Mouse (Mus musculus): ENCODE data around the gene Rbsn.

DNA sequence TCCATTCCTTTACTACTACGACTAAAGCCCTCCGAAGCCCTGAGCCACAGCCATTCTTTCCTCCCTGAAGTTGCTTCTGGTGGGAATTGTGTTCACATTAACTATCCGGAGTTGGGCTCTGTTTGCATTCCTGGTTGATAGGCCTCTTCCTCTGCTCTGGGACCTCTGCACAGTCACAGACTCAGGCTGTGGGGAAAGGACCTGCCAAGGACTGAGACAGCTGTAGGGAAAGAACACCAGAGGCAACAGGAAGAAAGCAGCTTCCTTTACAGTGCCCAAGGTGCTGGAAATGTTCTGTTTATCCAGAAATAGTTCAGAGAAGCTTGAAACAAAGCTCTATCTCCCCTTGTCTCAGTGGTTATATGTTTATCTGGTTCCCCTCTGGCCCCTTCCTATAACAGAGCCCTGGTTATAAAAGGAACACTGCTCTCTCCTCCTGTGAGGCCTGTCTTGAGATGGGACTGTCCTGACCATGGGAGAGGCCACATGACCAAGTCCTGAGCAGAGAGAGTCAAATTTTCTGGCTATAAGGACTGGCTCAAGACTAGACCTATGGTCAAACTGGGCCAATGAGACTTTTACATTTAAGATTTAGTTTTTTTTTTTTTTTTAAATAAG is 38.6 kb upstream of the Rbsn start:
- TF ChIP-seq CTCF (conservative IDR thresholded peaks at IDR 0.05; ENCODE audit: low read length) (no peak), NANOG (IDR thresholded peaks at IDR 0.05; ENCODE audit: borderline replicate concordance, low read length) (no peak), POU5F1 (IDR thresholded peaks at IDR 0.05; ENCODE audit: borderline replicate concordance, low read length) (no peak)
